Mouse (Mus musculus): Measurements from ENCODE around the gene Itpkc. TPM values are rescaled to one million over a fixed set of nuclear protein-coding genes. Genes with fewer than 3 reads are reported as not detected.

Gene Itpkc
- total RNA-seq, 1 experiment = 10.5 TPM

DNA sequence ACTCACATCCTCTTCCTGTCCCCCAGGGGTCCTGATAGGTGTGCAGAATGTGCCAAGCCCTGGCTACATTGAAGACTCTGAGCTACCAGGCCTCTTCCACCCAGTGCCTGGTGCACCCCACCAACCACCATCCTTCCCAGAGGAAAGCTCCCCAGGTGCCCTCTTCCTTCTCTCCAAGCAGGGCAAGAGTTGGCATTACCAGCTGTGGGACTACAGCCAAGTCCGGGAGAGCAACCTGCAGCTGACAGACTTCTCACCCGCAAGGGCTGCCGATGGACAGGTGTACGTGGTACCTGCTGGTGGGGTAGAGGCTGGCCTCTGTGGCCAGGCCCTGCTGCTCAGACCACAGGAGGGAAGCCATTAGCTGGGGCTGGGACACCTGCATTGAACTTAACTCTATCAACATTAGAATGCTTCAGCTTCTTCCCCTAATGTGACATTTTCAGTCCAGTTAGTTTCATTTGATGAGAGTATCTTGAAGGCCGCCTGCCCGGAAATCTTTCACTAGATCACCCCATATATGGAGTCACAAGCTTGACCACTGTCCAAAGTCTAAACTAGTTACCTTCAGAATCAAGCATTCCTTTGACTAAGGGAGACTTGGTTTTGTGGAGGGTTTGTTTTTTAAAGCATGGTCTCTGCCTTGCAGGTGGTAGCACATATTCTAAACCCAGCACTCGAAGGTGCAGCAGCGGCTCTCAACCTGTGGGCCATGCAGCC lies 24.6 kb downstream of the Itpkc start:
- peaks cover 2 to 5% of the 10 kb centered on the region in 2 experiments; a peak in 2 of 4 replicates for H3K4me1 ChIP-seq (ENCODE audit: control insufficient read depth in 2 of 2, insufficient read depth in 2 of 2, low read length in 2 of 2, poor library complexity in 1 of 2)
- in situ Hi-C loops (cut with MboI; ENCODE audit: low sequenced_read_pairs in 2 of 2, unreplicated experiment in 2 of 2) = no loop called here
- no peak overlapping the region for H3K27ac ChIP-seq (ENCODE audit: insufficient read depth, low read depth, low read length, poor library complexity, severe bottlenecking)
- H3K9me3 ChIP-seq (ENCODE audit: control insufficient read depth, insufficient read depth, low read depth, low read length) = no peaks in the 10 kb centered on the region
- H3K4me3 ChIP-seq (ENCODE audit: insufficient read depth in 1 of 2, low read depth in 1 of 2, low read length in 2 of 2, poor library complexity in 1 of 2, severe bottlenecking in 1 of 2) = no peak overlapping the region
- peaks cover 42% of the 10 kb centered on the region for H3K36me3 ChIP-seq (ENCODE audit: control insufficient read depth, insufficient read depth, low read length, poor library complexity, severe bottlenecking)
- TF ChIP-seq ZNF384 (IDR thresholded peaks at IDR 0.05; ENCODE audit: low read depth, low read length) (no peak), CHD2 (IDR thresholded peaks at IDR 0.05; ENCODE audit: low read depth, low read length) (no peak), MAFK (IDR thresholded peaks at IDR 0.05; ENCODE audit: insufficient read depth, low read depth, low read length) (no peak), ZC3H11A (IDR thresholded peaks at IDR 0.05; ENCODE audit: borderline replicate concordance, low read depth, low read length) (no peak), HCFC1 (IDR thresholded peaks at IDR 0.05; ENCODE audit: borderline replicate concordance, insufficient read depth, low read length) (no peak)
- no peak for DNase-seq (ENCODE audit: low read depth, low spot score)
- H3K9ac ChIP-seq (ENCODE audit: insufficient read depth, low read depth, low read length, poor library complexity, severe bottlenecking) = no peak overlapping the region

- peaks cover 33% of the 10 kb centered on the region for H3K36me3 ChIP-seq (ENCODE audit: control insufficient read depth, insufficient read depth, low read length, poor library complexity, severe bottlenecking)
- TF ChIP-seq ZNF384 (IDR thresholded peaks at IDR 0.05; ENCODE audit: low read depth, low read length) (no peak), MAFK (IDR thresholded peaks at IDR 0.05; ENCODE audit: insufficient read depth, low read depth, low read length) (no peak), ZC3H11A (IDR thresholded peaks at IDR 0.05; ENCODE audit: borderline replicate concordance, low read depth, low read length) (no peak), HCFC1 (IDR thresholded peaks at IDR 0.05; ENCODE audit: borderline replicate concordance, insufficient read depth, low read length) (no peak), CHD2 (IDR thresholded peaks at IDR 0.05; ENCODE audit: low read depth, low read length) (no peak)
- peak overlapping the region; percentile 36; the same call in 1 of the 2 replicates for H3K27ac ChIP-seq (ENCODE audit: insufficient read depth, low read depth, low read length, poor library complexity, severe bottlenecking)
- DNase-seq (ENCODE audit: low read depth, low spot score) = no peak
- no peaks in the 10 kb centered on the region for H3K9me3 ChIP-seq (ENCODE audit: control insufficient read depth, insufficient read depth, low read depth, low read length)
- peaks cover 5 to 15% of the 10 kb centered on the region in 2 experiments for H3K4me1 ChIP-seq (ENCODE audit: control insufficient read depth in 2 of 2, insufficient read depth in 2 of 2, low read length in 2 of 2, poor library complexity in 1 of 2)
- in situ Hi-C loops (cut with MboI; ENCODE audit: low sequenced_read_pairs in 2 of 2, unreplicated experiment in 2 of 2) = no loop called here
- H3K9ac ChIP-seq (ENCODE audit: insufficient read depth, low read depth, low read length, poor library complexity, severe bottlenecking) = peak overlapping the region; percentile 26; the same call in 1 of the 2 replicates
- H3K4me3 ChIP-seq (ENCODE audit: insufficient read depth in 1 of 2, low read depth in 1 of 2, low read length in 2 of 2, poor library complexity in 1 of 2, severe bottlenecking in 1 of 2) = no peak overlapping the region
Observed at GRCm38 (mm10) chr7:27198779-27199178, 29.7 kb downstream of the Itpkc start.

DNA sequence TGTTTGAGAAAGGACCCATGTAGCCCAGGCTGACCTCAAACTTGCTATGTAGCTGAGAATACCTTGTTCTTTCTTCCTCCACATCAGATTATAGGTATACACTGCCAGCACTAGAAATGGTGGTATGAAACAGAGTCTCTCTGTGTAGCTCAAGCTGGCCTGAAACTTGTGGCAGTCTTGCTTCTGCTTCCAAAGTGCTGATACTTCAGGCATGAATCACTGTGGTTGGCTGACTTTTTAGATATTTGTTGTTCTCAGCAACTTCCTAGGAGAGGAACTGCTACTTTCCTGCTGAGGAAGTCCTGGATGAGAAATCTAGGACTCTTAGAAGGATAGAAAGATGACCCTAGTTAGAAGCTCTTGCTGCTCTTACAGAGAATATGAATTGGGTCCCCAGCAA lies 30.1 kb downstream of the Itpkc start:
- Histone ChIP-seq H3K4me3 (ENCODE audit: insufficient read depth in 1 of 2, low read depth in 1 of 2, low read length in 2 of 2, poor library complexity in 1 of 2, severe bottlenecking in 1 of 2) (no peak overlapping the region), H3K27ac (ENCODE audit: insufficient read depth, low read depth, low read length, poor library complexity, severe bottlenecking) (peak overlapping the region; percentile 36; the same call in 1 of the 2 replicates), H3K36me3 (ENCODE audit: control insufficient read depth, insufficient read depth, low read length, poor library complexity, severe bottlenecking) (peaks cover 34% of the 10 kb centered on the region), H3K4me1 (ENCODE audit: control insufficient read depth in 2 of 2, insufficient read depth in 2 of 2, low read length in 2 of 2, poor library complexity in 1 of 2) (peaks cover 5 to 15% of the 10 kb centered on the region in 2 experiments), H3K9ac (ENCODE audit: insufficient read depth, low read depth, low read length, poor library complexity, severe bottlenecking) (no peak overlapping the region), H3K9me3 (ENCODE audit: control insufficient read depth, insufficient read depth, low read depth, low read length) (no peaks in the 10 kb centered on the region)
- in situ Hi-C loops (cut with MboI; ENCODE audit: low sequenced_read_pairs in 2 of 2, unreplicated experiment in 2 of 2) = no loop called here
- TF ChIP-seq ZC3H11A (IDR thresholded peaks at IDR 0.05; ENCODE audit: borderline replicate concordance, low read depth, low read length) (no peak), MAFK (IDR thresholded peaks at IDR 0.05; ENCODE audit: insufficient read depth, low read depth, low read length) (no peak), ZNF384 (IDR thresholded peaks at IDR 0.05; ENCODE audit: low read depth, low read length) (no peak), CHD2 (IDR thresholded peaks at IDR 0.05; ENCODE audit: low read depth, low read length) (no peak), HCFC1 (IDR thresholded peaks at IDR 0.05; ENCODE audit: borderline replicate concordance, insufficient read depth, low read length) (no peak)
- no peak for DNase-seq (ENCODE audit: low read depth, low spot score)

GRCm38 (mm10) chr7:27197634-27198033 lies 30.8 kb downstream of the Itpkc start:
- H3K4me3 ChIP-seq (ENCODE audit: insufficient read depth in 1 of 2, low read depth in 1 of 2, low read length in 2 of 2, poor library complexity in 1 of 2, severe bottlenecking in 1 of 2) = peak overlapping the region; percentile 22 to 60
- peaks cover 3 to 14% of the 10 kb centered on the region in 2 experiments; a peak in 3 of 4 replicates for H3K4me1 ChIP-seq (ENCODE audit: control insufficient read depth in 2 of 2, insufficient read depth in 2 of 2, low read length in 2 of 2, poor library complexity in 1 of 2)
- TF ChIP-seq CHD2 (IDR thresholded peaks at IDR 0.05; ENCODE audit: low read depth, low read length) = no peak
- peak overlapping the region; percentile 54 for H3K27ac ChIP-seq (ENCODE audit: insufficient read depth, low read depth, low read length, poor library complexity, severe bottlenecking)
- no peak for DNase-seq (ENCODE audit: low read depth, low spot score)
- peaks cover 35% of the 10 kb centered on the region for H3K36me3 ChIP-seq (ENCODE audit: control insufficient read depth, insufficient read depth, low read length, poor library complexity, severe bottlenecking)
- no peaks in the 10 kb centered on the region for H3K9me3 ChIP-seq (ENCODE audit: control insufficient read depth, insufficient read depth, low read depth, low read length)
- in situ Hi-C loops (cut with MboI; ENCODE audit: low sequenced_read_pairs in 2 of 2, unreplicated experiment in 2 of 2) = no loop called here
- H3K9ac ChIP-seq (ENCODE audit: insufficient read depth, low read depth, low read length, poor library complexity, severe bottlenecking) = peak overlapping the region; percentile 88
